Mouse (Mus musculus) embryonic stem cell, embryonic (primary cell): ENCODE data around the gene Slc25a22.

Experiments used
- CTCF ChIA-PET, 4 experiments: fragments of 300-600 bp in 2 of 4; fragments of 350-600 bp in 2 of 4; sonication (Branson Sonifier 250); formaldehyde crosslinking; loops; one replicate each; lab custom pipeline; 2022; ENCODE audit warnings: inconsistent platforms in 2 of 4; lab: Charles Lee
- POLR2A ChIA-PET, 4 experiments: fragments of 300-600 bp in 2 of 4; fragments of 350-600 bp in 2 of 4; sonication (Branson Sonifier 250); formaldehyde crosslinking; loops; one replicate each; lab custom pipeline; 2022; ENCODE audit warnings: antibody characterized with exemption in 4 of 4, inconsistent platforms in 1 of 4; lab: Charles Lee

Gene Slc25a22

GRCm38 (mm10) chr7:141411667-141412066 is 26.0 kb downstream of the Slc25a22 start:
- CTCF ChIA-PET = no interaction called here
- POLR2A ChIA-PET = interaction anchor here in 1 of 4 experiments (0.9 to 3.4 kb wide), 5 partner anchors 19 to 57 kb away, joined by 3 to 9 read pairs (median 5); partner anchors contain the start of genes Pidd1, Pnpla2 and Slc25a22

GRCm38 (mm10) chr7:141410631-141411030 is 27.1 kb downstream of the Slc25a22 start:
- ChIA-PET POLR2A (interaction anchor here in 2 of 4 experiments (0.6 to 3.4 kb wide), 6 partner anchors 8 to 44 kb away, joined by 3 to 9 read pairs (median 4); partner anchors contain the start of genes Pidd1 (in 1 of the 2), Pnpla2 (in 1 of the 2) and Taldo1 (in 1 of the 2)), CTCF (interaction anchor here in 1 of 4 experiments (0.6 to 2.6 kb wide), 3 partner anchors 18 to 58 kb away, joined by 4 to 20 read pairs (median 7); partner anchors contain the start of genes Rplp2 and Taldo1)

DNA sequence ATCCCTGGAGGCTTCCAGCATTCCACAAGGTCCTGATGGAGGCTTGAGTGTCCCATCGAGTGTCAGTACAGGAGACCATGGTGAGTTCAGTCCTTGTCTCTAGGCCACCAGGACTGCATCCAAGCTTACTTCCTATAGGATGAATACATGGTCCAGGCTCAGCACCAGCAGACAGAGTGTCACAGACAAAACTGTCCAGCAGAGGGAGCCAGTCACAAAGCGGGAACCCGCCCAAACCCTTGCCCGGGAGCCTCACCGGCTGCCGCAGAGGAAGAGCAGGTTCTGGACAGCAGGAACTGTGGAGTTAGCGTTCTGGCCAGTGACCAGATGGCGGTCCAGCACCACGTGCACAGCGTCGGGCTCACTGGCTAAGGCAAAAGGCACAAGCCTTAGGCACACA is 28.9 kb downstream of the Slc25a22 start:
- POLR2A ChIA-PET = interaction anchor here (0.5 to 3.4 kb wide), 22 partner anchors 13 to 269 kb away, joined by 3 to 13 read pairs (median 4); partner anchors contain the start of genes Taldo1 (in 2 of the 4), Eps8l2 (in 1 of the 4), Pidd1 (in 1 of the 4) and Rplp2 (in 1 of the 4)
- CTCF ChIA-PET = interaction anchor here (0.5 to 2.6 kb wide), 47 partner anchors 14 to 1020 kb away, joined by 3 to 20 read pairs (median 4); partner anchors contain the start of genes Rplp2 (in 4 of the 4), Taldo1 (in 4 of the 4), Slc25a22 (in 2 of the 4) and Cend1 (in 1 of the 4)

- POLR2A ChIA-PET = interaction anchor here in 2 of 4 experiments (0.7 to 2.3 kb wide), 7 partner anchors 13 to 115 kb away, joined by 3 to 10 read pairs (median 6); partner anchors contain the start of genes Eps8l2 (in 1 of the 2) and Taldo1 (in 1 of the 2)
- CTCF ChIA-PET = interaction anchor here in 3 of 4 experiments (0.6 to 1.3 kb wide), 4 partner anchors 13 to 848 kb away, joined by 3 to 8 read pairs (median 7); no protein-coding TSS in a partner anchor
Measured at GRCm38 (mm10) chr7:141407670-141408069, 30.0 kb downstream of the Slc25a22 start.

DNA sequence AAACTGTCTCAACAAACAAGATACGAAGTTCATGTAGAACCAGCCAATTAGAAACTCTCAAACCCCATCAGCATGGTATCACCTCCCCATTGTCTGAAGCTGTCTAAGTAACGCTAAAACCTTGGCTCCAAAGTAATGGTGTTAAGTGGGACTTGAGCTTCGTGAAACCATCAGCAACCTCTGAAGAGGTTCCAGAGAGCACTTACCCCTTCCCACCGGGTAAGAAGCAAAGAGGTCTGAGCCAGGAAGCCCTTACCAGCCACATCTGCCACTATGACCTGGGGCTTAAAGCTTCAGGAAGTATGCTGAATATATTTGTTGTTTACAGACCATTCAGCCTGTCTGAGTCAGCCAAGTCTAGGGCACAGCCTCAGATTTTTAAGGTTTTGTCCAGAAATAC is 32.2 kb downstream of the Slc25a22 start:
- POLR2A ChIA-PET = interaction anchor here (0.5 to 1.5 kb wide), 8 partner anchors 10 to 449 kb away, joined by 3 to 9 read pairs (median 4); partner anchors contain the start of gene Taldo1 (in 1 of the 4)
- CTCF ChIA-PET = interaction anchor here (0.6 to 1.5 kb wide), 7 partner anchors 9 to 177 kb away, joined by 3 to 6 read pairs (median 3); no protein-coding TSS in a partner anchor

- ChIA-PET POLR2A (interaction anchor here in 3 of 4 experiments (0.6 to 3.1 kb wide), 13 partner anchors 11 to 188 kb away, joined by 3 to 27 read pairs (median 4); partner anchors contain the start of genes Taldo1 (in 2 of the 3), Cend1 (in 1 of the 3), Rassf7 (in 1 of the 3) and Slc25a22 (in 1 of the 3)), CTCF (interaction anchor here in 3 of 4 experiments (0.5 to 1.7 kb wide), 17 partner anchors 8 to 289 kb away, joined by 3 to 26 read pairs (median 4); partner anchors contain the start of genes Deaf1 (in 1 of the 3), Rnh1 (in 1 of the 3), Sct (in 1 of the 3) and Taldo1 (in 1 of the 3))
Measured at GRCm38 (mm10) chr7:141403305-141403704, 34.4 kb downstream of the Slc25a22 start.

DNA sequence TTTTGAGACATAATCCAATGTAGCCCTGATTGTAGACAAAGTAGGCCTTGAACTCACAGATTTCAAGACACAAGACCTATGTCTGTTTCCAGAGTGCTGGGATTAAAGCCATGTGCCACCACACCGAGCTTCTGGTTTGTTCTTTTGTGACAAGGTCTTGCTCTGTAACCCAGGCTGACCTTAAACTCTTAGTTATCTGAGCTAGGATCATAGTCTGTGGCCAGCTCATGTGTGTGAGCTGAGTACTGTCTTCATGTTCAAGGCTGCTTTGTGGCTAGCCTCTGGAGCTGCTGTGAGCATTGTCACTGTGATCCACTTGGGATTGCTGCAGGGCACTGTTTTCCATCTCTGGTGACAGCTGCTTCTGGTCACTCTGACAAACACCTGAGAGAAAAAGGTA is 42.3 kb downstream of the Slc25a22 start:
- POLR2A ChIA-PET = interaction anchor here in 3 of 4 experiments (0.5 to 8.2 kb wide), 29 partner anchors 10 to 695 kb away, joined by 3 to 175 read pairs (median 4); partner anchors contain the start of genes Rplp2 (in 2 of the 3), Cend1 (in 1 of the 3), Chid1 (in 1 of the 3) and Gatd1 (in 1 of the 3)
- CTCF ChIA-PET = interaction anchor here (0.5 to 2.8 kb wide), 98 partner anchors 8 to 551 kb away, joined by 3 to 26 read pairs (median 4); partner anchors contain the start of genes Eps8l2 (in 3 of the 4), Cend1 (in 2 of the 4), Sct (in 2 of the 4) and Cd151 (in 1 of the 4)

- POLR2A ChIA-PET = interaction anchor here (0.5 to 8.2 kb wide), 36 partner anchors 11 to 696 kb away, joined by 3 to 175 read pairs (median 4); partner anchors contain the start of genes Rplp2 (in 2 of the 4), Cend1 (in 1 of the 4), Chid1 (in 1 of the 4) and Cracr2b (in 1 of the 4)
- CTCF ChIA-PET = interaction anchor here (0.5 to 2.8 kb wide), 105 partner anchors 9 to 1425 kb away, joined by 3 to 26 read pairs (median 4); partner anchors contain the start of genes Eps8l2 (in 3 of the 4), Cend1 (in 2 of the 4), Sct (in 2 of the 4) and Cd151 (in 1 of the 4)
Measured at GRCm38 (mm10) chr7:141394771-141395170, 42.9 kb downstream of the Slc25a22 start.

DNA sequence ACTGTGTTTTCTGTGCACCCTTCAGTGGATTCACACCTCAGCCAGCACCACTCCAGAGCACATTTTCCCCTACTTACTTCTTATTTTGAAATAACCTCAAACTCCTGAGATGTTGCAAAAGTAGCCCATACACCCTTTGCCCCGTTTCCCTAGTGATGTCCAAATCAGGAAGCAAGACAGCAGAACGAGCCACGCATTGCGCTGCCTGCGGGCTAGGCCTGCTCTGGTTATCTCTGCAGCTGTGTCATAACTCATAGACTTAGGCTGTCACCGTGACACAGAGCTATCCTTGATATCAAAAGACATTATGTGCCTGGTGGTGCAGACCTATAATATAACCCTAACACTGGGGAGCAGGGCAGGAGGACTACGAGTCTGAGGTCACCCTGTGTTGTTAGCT is 43.5 kb downstream of the Slc25a22 start:
- ChIA-PET POLR2A (interaction anchor here in 3 of 4 experiments (0.8 to 8.2 kb wide), 23 partner anchors 11 to 200 kb away, joined by 3 to 175 read pairs (median 4); partner anchors contain the start of genes Rplp2 (in 2 of the 3), Chid1 (in 1 of the 3), Cracr2b (in 1 of the 3) and Gatd1 (in 1 of the 3)), CTCF (interaction anchor here (0.5 to 2.8 kb wide), 37 partner anchors 8 to 1424 kb away, joined by 3 to 26 read pairs (median 5); partner anchors contain the start of genes Pnpla2 (in 1 of the 4), Rassf7 (in 1 of the 4), Rplp2 (in 1 of the 4) and Sct (in 1 of the 4))

- ChIA-PET CTCF (interaction anchor here (0.7 to 2.3 kb wide), 43 partner anchors 9 to 489 kb away, joined by 3 to 20 read pairs (median 4); partner anchors contain the start of genes Cd151 (in 1 of the 4), Cend1 (in 1 of the 4), Eps8l2 (in 1 of the 4) and Phrf1 (in 1 of the 4)), POLR2A (interaction anchor here (0.6 to 8.2 kb wide), 102 partner anchors 9 to 571 kb away, joined by 3 to 175 read pairs (median 5); partner anchors contain the start of genes Cend1 (in 2 of the 4), Chid1 (in 2 of the 4), Eps8l2 (in 2 of the 4) and Gatd1 (in 2 of the 4))
Measured at GRCm38 (mm10) chr7:141392552-141393222, 45.0 kb downstream of the Slc25a22 start.

DNA sequence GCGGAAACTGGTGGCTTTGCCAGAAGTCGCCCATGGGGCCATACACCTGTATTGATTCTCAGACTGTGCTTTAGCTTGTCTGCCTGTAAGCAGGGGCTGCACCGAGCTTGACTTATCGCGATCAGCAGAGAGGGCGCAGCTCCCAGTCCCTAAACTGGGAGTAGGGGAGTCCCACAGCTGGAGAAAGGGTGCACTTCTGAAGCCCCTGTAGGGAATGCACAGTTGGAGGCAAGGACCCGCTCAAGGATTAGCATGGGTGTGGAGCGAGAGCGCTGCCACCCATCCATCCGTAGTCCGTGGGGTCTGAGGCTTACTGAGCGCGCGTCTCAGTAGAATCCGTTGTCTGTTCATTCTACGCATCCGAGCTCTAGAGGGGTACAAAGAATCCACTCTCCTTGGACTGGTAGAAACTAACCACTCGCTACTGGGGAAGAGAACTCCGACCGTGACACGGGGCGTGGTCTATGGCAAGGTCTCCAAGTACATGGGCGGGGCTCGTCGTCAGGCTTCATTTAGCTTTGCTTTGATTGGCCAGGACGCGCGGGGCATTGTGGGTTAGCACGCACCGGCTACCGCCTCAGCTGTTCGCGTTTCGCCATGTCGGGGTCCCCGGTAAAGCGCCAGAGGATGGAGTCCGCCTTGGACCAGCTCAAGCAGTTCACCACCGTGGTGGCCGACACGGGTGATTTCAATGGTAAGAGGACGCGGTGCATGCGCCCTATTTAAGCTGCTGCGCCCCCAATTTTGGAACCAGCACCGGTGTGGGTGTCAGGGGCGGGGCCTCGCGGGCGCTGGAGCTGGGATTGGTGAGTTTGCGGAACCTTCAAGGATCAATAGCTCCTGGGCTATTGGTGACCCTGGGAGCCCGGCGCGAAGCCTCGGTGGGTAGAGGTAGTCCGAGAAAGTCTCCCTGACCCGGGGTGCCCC is 45.8 kb downstream of the Slc25a22 start, which contains the start of gene Taldo1:
Gene Taldo1 (plus strand): TSS at position 575 of the 927 bp plus-strand sequence.
- ChIA-PET CTCF (interaction anchor here (0.5 to 2.3 kb wide), 53 partner anchors 8 to 488 kb away, joined by 3 to 20 read pairs (median 4); partner anchors contain the start of genes Cd151 (in 1 of the 4), Cend1 (in 1 of the 4), Chid1 (in 1 of the 4) and Cracr2b (in 1 of the 4)), POLR2A (interaction anchor here (0.6 to 8.2 kb wide), 116 partner anchors 8 to 570 kb away, joined by 3 to 175 read pairs (median 4); partner anchors contain the start of genes Eps8l2 (in 3 of the 4), Gatd1 (in 3 of the 4), Cend1 (in 2 of the 4) and Chid1 (in 2 of the 4))

- ChIA-PET POLR2A (interaction anchor here (0.5 to 8.2 kb wide), 29 partner anchors 8 to 268 kb away, joined by 3 to 175 read pairs (median 8); partner anchors contain the start of genes Rplp2 (in 2 of the 4), Cd151 (in 1 of the 4), Chid1 (in 1 of the 4) and Deaf1 (in 1 of the 4)), CTCF (interaction anchor here in 3 of 4 experiments (0.6 to 2.3 kb wide), 12 partner anchors 8 to 944 kb away, joined by 3 to 10 read pairs (median 6); partner anchors contain the start of genes Cd151 (in 1 of the 3), Cracr2b (in 1 of the 3) and Rassf7 (in 1 of the 3))
Measured at GRCm38 (mm10) chr7:141390326-141391259, 47.1 kb downstream of the Slc25a22 start.

GRCm38 (mm10) chr7:141388487-141389109 is 49.1 kb downstream of the Slc25a22 start:
- CTCF ChIA-PET = interaction anchor here in 3 of 4 experiments (0.5 to 1.6 kb wide), 7 partner anchors 9 to 282 kb away, joined by 3 to 14 read pairs (median 3); no protein-coding TSS in a partner anchor

More at GRCm38 (mm10) chr7:141388487-141389109, 49.1 kb downstream of the Slc25a22 start:
- POLR2A ChIA-PET = interaction anchor here (0.7 to 8.2 kb wide), 21 partner anchors 11 to 134 kb away, joined by 3 to 175 read pairs (median 4); partner anchors contain the start of genes Deaf1 (in 1 of the 4), Eps8l2 (in 1 of the 4), Polr2l (in 1 of the 4) and Rplp2 (in 1 of the 4)
